Mouse (Mus musculus): ENCODE data around the gene Synj1. TPM values are rescaled to one million over a fixed set of nuclear protein-coding genes. Genes with fewer than 3 reads are reported as not detected.

Gene Synj1
- polyA plus RNA-seq, 1 experiment from 2014 or later = 15.5 TPM

DNA sequence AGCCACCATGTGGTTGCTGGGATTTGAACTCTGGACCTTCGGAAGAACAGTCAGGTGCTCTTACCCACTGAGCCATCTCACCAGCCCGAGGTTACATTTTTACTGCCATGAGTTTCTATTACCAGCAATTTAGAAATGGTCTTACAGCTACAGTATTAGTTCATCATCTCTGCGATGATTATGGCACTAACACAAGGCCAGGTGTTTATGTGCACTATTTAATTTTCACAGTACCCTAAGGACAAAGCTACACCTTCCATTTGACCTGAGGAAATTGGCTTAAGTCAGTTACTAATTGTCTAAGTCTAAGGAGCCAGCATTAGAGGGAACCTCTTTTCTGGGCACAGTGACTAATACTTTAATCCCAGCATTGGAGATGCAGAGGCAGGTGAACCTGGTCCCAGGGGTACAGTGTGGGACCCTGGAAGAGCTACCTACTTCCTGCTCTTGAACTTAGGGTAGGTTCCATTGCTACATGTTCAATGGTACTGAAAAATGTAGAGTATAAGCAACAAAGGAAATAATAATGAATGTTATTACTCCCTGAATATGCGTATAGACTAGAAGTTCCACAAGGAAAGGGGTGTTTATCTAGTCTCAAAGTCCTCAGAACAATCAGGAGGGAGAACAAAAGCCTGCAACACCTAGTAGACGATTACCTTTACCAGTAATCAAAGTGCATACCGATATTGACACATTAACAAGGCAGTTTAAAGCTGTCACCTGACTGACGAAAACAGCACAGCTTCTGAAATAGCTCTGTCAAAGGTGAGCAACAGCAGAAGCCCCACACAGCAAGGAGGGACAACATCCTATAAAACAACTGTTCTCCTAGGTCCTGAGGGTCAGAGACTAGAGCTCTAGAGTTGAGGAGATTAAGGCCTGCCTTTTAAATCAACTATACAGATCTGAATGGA is 14.5 kb downstream of the Synj1 start:
- 80% methylated on average over 7 of the region's 7 CpGs for WGBS
- Histone ChIP-seq H3K4me2 (replicated peaks; ENCODE audit: low read depth, low read length) (no peak overlapping the region), H3K4me1 (ENCODE audit: control insufficient read depth, insufficient read depth, low read length) (no peaks in the 10 kb centered on the region), H3K27me3 (ENCODE audit: control insufficient read depth, insufficient read depth, low read length) (no peaks in the 10 kb centered on the region), H3K9ac (ENCODE audit: low read depth, low read length) (no peak overlapping the region), H3K36me3 (ENCODE audit: control insufficient read depth, insufficient read depth, low read length) (no peaks in the 10 kb centered on the region), H3K27ac (ENCODE audit: low read depth, low read length) (no peak overlapping the region), H3K9me3 (ENCODE audit: control insufficient read depth, low read length) (no peaks in the 10 kb centered on the region), H3K4me3 (ENCODE audit: low read length) (no peak overlapping the region)
- ATAC-seq (ENCODE audit: low FRiP score, low TSS enrichment) = no peak

DNA sequence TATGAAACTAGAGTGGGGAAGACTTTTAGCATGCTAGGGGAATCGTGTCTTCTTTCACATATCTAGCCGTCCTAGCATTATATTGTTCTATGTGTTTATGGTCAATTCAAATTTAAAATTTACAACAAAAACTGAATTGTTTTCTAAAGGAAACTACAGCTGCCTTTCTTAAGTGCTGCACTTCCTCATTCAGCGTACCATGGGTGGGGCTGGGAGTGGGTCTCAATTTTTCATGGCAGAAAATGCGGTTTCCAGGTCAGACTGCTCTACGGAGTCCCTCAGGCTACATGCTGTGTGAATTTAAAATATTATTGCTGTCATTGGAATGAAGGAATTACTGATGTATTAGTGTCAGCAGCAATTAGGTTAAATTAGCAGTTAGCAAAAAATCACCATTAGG is 15.6 kb downstream of the Synj1 start:
- Histone ChIP-seq H3K4me2 (replicated peaks; ENCODE audit: low read depth, low read length) (no peak overlapping the region), H3K9me3 (ENCODE audit: control insufficient read depth, low read length) (no peaks in the 10 kb centered on the region), H3K27me3 (ENCODE audit: control insufficient read depth, insufficient read depth, low read length) (no peaks in the 10 kb centered on the region), H3K4me1 (ENCODE audit: control insufficient read depth, insufficient read depth, low read length) (no peaks in the 10 kb centered on the region), H3K4me3 (ENCODE audit: low read length) (no peak overlapping the region), H3K9ac (ENCODE audit: low read depth, low read length) (no peak overlapping the region), H3K27ac (ENCODE audit: low read depth, low read length) (no peak overlapping the region), H3K36me3 (ENCODE audit: control insufficient read depth, insufficient read depth, low read length) (peaks cover 3% of the 10 kb centered on the region; the same call in 1 of the 2 replicates)
- WGBS = 74% methylated on average over 5 of the region's 5 CpGs
- no peak for ATAC-seq (ENCODE audit: low FRiP score, low TSS enrichment)

DNA sequence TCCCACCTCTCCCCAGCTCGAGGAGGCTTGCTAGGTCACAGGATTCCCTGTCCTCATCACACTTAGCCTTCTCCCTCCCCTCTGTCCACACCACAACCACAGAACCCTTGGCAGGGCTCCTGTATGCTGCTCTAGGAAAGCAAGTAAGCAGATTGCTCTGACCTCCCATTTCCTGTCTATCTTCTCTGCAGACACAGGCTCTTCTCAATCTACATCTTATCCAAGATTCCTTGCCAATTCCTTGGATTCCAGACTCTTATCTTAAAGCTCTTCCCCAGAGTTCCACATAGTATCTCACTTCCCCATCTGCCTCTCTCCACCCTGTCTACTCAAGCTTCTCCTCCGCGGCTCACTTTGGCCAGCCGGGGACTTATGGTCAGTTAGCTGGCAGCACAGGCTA is 16.1 kb downstream of the Synj1 start:
- no peak overlapping the region for H3K4me2 ChIP-seq (replicated peaks; ENCODE audit: low read depth, low read length)
- H3K4me3 ChIP-seq (ENCODE audit: low read length) = no peak overlapping the region
- H3K9ac ChIP-seq (ENCODE audit: low read depth, low read length) = no peak overlapping the region
- no peak for ATAC-seq (ENCODE audit: low FRiP score, low TSS enrichment)
- peaks cover 4% of the 10 kb centered on the region; the same call in 1 of the 2 replicates for H3K36me3 ChIP-seq (ENCODE audit: control insufficient read depth, insufficient read depth, low read length)
- 50% methylated on average over 4 of the region's 4 CpGs for WGBS
- no peak overlapping the region for H3K27ac ChIP-seq (ENCODE audit: low read depth, low read length)
- H3K9me3 ChIP-seq (ENCODE audit: control insufficient read depth, low read length) = no peaks in the 10 kb centered on the region
- H3K4me1 ChIP-seq (ENCODE audit: control insufficient read depth, insufficient read depth, low read length) = no peaks in the 10 kb centered on the region
- no peaks in the 10 kb centered on the region for H3K27me3 ChIP-seq (ENCODE audit: control insufficient read depth, insufficient read depth, low read length)

DNA sequence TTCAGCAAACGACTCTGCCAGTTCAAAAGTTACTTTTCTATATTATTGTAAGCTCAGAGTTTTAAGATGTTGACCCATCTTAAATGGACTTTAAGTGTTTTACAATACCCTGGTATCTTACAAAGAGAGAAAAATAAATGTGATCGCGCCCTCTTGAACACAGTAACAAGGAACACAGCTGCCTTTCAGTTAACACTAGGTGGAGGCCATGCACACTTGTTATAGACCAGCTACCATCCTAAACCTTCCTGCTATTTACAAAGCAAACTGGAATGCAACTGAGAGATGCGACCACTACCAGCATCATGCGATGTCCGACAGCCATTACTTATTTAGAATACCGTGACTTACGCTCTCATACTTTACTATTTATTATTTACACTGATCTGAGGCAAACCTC is 21.9 kb downstream of the Synj1 start:
- WGBS = 92% methylated on average over 8 of the region's 8 CpGs
- Histone ChIP-seq H3K4me2 (replicated peaks; ENCODE audit: low read depth, low read length) (no peak overlapping the region), H3K27ac (ENCODE audit: low read depth, low read length) (no peak overlapping the region), H3K9ac (ENCODE audit: low read depth, low read length) (no peak overlapping the region), H3K4me1 (ENCODE audit: control insufficient read depth, insufficient read depth, low read length) (no peaks in the 10 kb centered on the region), H3K4me3 (ENCODE audit: low read length) (no peak overlapping the region), H3K27me3 (ENCODE audit: control insufficient read depth, insufficient read depth, low read length) (no peaks in the 10 kb centered on the region), H3K36me3 (ENCODE audit: control insufficient read depth, insufficient read depth, low read length) (peaks cover 4% of the 10 kb centered on the region; the same call in 1 of the 2 replicates), H3K9me3 (ENCODE audit: control insufficient read depth, low read length) (no peaks in the 10 kb centered on the region)
- ATAC-seq (ENCODE audit: low FRiP score, low TSS enrichment) = no peak

DNA sequence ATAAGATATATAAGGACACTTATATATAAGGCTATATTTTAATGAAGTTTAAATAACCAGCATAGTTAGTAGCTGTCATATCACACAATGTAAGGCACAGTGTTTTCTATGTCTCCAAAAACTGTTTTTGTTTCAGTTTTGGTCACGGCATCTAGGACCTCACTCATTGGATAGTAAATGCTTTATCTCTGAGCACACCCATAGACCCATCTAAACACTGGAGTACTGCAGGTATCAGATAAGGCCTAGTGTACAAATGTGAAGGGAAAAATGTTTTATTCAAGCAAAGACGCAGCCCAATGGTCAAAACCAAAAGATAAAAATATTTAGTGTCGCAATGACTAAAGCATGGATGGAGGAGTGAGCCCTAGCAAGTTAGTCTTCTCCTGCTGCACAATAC is 22.4 kb downstream of the Synj1 start:
- WGBS = 90% methylated on average over 3 of the region's 3 CpGs
- no peak for ATAC-seq (ENCODE audit: low FRiP score, low TSS enrichment)
- Histone ChIP-seq H3K27ac (ENCODE audit: low read depth, low read length) (no peak overlapping the region), H3K27me3 (ENCODE audit: control insufficient read depth, insufficient read depth, low read length) (no peaks in the 10 kb centered on the region), H3K4me2 (replicated peaks; ENCODE audit: low read depth, low read length) (no peak overlapping the region), H3K4me3 (ENCODE audit: low read length) (no peak overlapping the region), H3K9ac (ENCODE audit: low read depth, low read length) (no peak overlapping the region), H3K9me3 (ENCODE audit: control insufficient read depth, low read length) (no peaks in the 10 kb centered on the region), H3K36me3 (ENCODE audit: control insufficient read depth, insufficient read depth, low read length) (peaks cover 4% of the 10 kb centered on the region; the same call in 1 of the 2 replicates), H3K4me1 (ENCODE audit: control insufficient read depth, insufficient read depth, low read length) (no peaks in the 10 kb centered on the region)

DNA sequence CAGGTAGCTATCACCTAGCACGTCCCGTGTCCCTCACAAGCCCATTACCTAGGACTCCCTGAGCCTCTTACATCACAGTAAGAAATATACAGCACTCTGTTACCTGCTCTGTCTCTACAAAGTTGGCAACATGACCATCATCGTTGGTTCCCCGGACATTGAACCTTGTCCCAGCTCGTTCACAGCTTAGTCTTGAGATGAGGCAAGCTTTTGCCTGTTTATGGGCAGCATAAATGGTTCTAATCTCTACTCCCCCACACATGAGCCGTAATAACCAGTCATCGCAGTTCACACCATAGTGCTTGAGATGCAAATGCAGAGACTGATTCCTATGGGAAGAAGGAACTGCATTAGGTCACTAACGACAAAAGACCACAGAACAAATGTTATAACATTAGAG is 23.1 kb downstream of the Synj1 start:
- Histone ChIP-seq H3K4me1 (ENCODE audit: control insufficient read depth, insufficient read depth, low read length) (no peaks in the 10 kb centered on the region), H3K4me3 (ENCODE audit: low read length) (no peak overlapping the region), H3K9ac (ENCODE audit: low read depth, low read length) (no peak overlapping the region), H3K27me3 (ENCODE audit: control insufficient read depth, insufficient read depth, low read length) (no peaks in the 10 kb centered on the region), H3K27ac (ENCODE audit: low read depth, low read length) (no peak overlapping the region), H3K4me2 (replicated peaks; ENCODE audit: low read depth, low read length) (no peak overlapping the region), H3K36me3 (ENCODE audit: control insufficient read depth, insufficient read depth, low read length) (peaks cover 4% of the 10 kb centered on the region; the same call in 1 of the 2 replicates), H3K9me3 (ENCODE audit: control insufficient read depth, low read length) (no peaks in the 10 kb centered on the region)
- 89% methylated on average over 8 of the region's 8 CpGs for WGBS
- no peak for ATAC-seq (ENCODE audit: low FRiP score, low TSS enrichment)

DNA sequence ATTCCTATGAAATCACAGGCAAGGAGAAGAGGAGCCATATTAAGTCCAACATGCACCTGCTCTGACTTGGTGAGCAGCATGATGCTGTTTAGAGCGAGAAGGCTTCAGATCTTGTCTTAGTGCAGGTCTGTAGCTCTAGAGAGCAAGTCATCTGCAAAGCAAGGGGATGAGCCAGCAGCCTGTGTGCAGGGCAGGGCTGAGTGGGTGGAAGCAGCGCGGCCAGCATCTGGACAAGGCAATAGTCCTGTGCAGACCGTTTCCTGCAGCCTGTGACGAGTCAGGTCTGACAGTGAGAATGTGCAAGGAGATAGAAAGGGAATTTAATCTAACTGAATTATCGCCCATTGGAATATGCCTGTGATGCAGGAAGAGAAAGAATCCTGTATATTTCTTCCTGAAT is 40.1 kb downstream of the Synj1 start:
- 94% methylated on average over 6 of the region's 6 CpGs for WGBS
- ATAC-seq (ENCODE audit: low FRiP score, low TSS enrichment) = no peak

DNA sequence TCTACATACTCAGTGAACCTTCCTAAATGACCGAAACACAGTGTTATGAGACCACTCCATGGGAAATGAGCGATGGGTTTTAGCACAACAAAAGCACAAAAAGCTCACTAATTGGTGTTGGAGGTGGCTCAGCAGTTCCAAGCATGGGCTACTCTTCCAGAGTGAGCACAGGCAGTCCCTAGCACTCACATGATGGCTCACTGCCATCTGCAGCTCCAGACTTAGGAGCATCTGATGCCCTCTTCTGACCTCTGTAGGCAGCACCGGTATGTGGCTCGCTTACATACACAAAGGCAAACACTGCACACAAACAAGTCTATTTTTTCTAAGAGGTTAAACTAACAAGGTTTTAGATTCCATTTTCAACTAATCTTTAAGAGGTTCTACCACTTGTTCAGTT is 44.9 kb downstream of the Synj1 start:
- no peaks in the 10 kb centered on the region for H3K4me1 ChIP-seq (ENCODE audit: control insufficient read depth, insufficient read depth, low read length)
- H3K27me3 ChIP-seq (ENCODE audit: control insufficient read depth, insufficient read depth, low read length) = no peaks in the 10 kb centered on the region
- ATAC-seq (ENCODE audit: low FRiP score, low TSS enrichment) = no peak
- H3K9me3 ChIP-seq (ENCODE audit: control insufficient read depth, low read length) = no peaks in the 10 kb centered on the region
- no peak overlapping the region for H3K4me2 ChIP-seq (replicated peaks; ENCODE audit: low read depth, low read length)
- H3K9ac ChIP-seq (ENCODE audit: low read depth, low read length) = no peak overlapping the region
- no peak overlapping the region for H3K4me3 ChIP-seq (ENCODE audit: low read length)
- 75% methylated on average over 4 of the region's 4 CpGs for WGBS
- H3K36me3 ChIP-seq (ENCODE audit: control insufficient read depth, insufficient read depth, low read length) = peaks cover 18% of the 10 kb centered on the region
- no peak overlapping the region for H3K27ac ChIP-seq (ENCODE audit: low read depth, low read length)

More for the DNA sequence above, 40.1 kb downstream of the Synj1 start:
- Histone ChIP-seq H3K9ac (ENCODE audit: low read depth, low read length) (no peak overlapping the region), H3K36me3 (ENCODE audit: control insufficient read depth, insufficient read depth, low read length) (peaks cover 8% of the 10 kb centered on the region; the same call in 1 of the 2 replicates), H3K4me1 (ENCODE audit: control insufficient read depth, insufficient read depth, low read length) (no peaks in the 10 kb centered on the region), H3K4me3 (ENCODE audit: low read length) (no peak overlapping the region), H3K9me3 (ENCODE audit: control insufficient read depth, low read length) (no peaks in the 10 kb centered on the region), H3K27me3 (ENCODE audit: control insufficient read depth, insufficient read depth, low read length) (no peaks in the 10 kb centered on the region), H3K27ac (ENCODE audit: low read depth, low read length) (no peak overlapping the region), H3K4me2 (replicated peaks; ENCODE audit: low read depth, low read length) (no peak overlapping the region)

DNA sequence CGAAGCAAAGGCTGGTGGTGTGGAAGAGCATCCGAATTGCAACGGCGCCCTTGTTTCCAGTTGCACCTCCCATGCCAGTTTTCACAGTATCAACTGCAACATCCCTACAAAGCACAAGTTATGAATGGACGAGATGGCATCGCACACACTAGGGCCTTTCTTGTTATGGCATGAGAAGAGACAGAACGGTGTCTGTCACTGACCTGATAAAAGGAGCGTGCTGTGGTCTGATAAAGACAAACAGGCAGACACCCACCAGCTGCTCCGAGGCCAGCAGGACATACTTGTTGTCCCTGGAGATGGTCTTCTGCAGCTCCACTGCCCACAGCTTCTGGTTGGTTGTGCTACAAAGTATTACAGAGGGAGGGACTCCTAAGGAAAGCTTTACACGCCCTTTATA is 46.8 kb downstream of the Synj1 start:
- Histone ChIP-seq H3K9me3 (ENCODE audit: control insufficient read depth, low read length) (no peaks in the 10 kb centered on the region), H3K27ac (ENCODE audit: low read depth, low read length) (no peak overlapping the region), H3K4me3 (ENCODE audit: low read length) (no peak overlapping the region), H3K27me3 (ENCODE audit: control insufficient read depth, insufficient read depth, low read length) (no peaks in the 10 kb centered on the region), H3K9ac (ENCODE audit: low read depth, low read length) (no peak overlapping the region), H3K4me1 (ENCODE audit: control insufficient read depth, insufficient read depth, low read length) (no peaks in the 10 kb centered on the region), H3K36me3 (ENCODE audit: control insufficient read depth, insufficient read depth, low read length) (peaks cover 22% of the 10 kb centered on the region), H3K4me2 (replicated peaks; ENCODE audit: low read depth, low read length) (no peak overlapping the region)
- ATAC-seq (ENCODE audit: low FRiP score, low TSS enrichment) = no peak
- WGBS = 92% methylated on average over 10 of the region's 10 CpGs

Data from kidney, embryonic 14.5 days (tissue).